Mouse (Mus musculus): ENCODE measurements around the gene Cdkn3. TPM values are rescaled to one million over a fixed set of nuclear protein-coding genes. Genes with fewer than 3 reads are reported as not detected.

Gene Cdkn3
- polyA plus RNA-seq, 1 experiment from 2014 or later: 16.3 TPM

- 96% methylated on average over 9 of the region's 9 CpGs for whole genome bisulfite sequencing
- H3K4me1 ChIP-seq (replicated peaks; ENCODE audit: control insufficient read depth, insufficient read depth, low read length): no peaks in the 10 kb centered on the region
- no peak for ATAC-seq
- no peaks in the 10 kb centered on the region for H3K27me3 ChIP-seq (replicated peaks; ENCODE audit: control insufficient read depth, insufficient read depth, low read length)
- no peak overlapping the region for H3K9ac ChIP-seq (replicated peaks; ENCODE audit: low read depth, low read length)
- peaks cover 6% of the 10 kb centered on the region; the same call in 1 of the 2 replicates for H3K9me3 ChIP-seq (ENCODE audit: control insufficient read depth, low read length)
- H3K4me2 ChIP-seq (ENCODE audit: low read length): no peak overlapping the region
- peaks cover 40% of the 10 kb centered on the region for H3K36me3 ChIP-seq (ENCODE audit: control insufficient read depth, insufficient read depth)
- no peak overlapping the region for H3K27ac ChIP-seq (ENCODE audit: low read length)
- H3K4me3 ChIP-seq (replicated peaks; ENCODE audit: low read length): no peak overlapping the region
Measured at GRCm38 (mm10) chr14:46778756-46779155, 18.4 kb downstream of the Cdkn3 start.

GRCm38 (mm10) chr14:46779217-46779616 is 18.9 kb downstream of the Cdkn3 start:
- ATAC-seq: no peak
- peaks cover 36% of the 10 kb centered on the region for H3K36me3 ChIP-seq (ENCODE audit: control insufficient read depth, insufficient read depth)
- 98% methylated on average over 7 of the region's 7 CpGs for WGBS

GRCm38 (mm10) chr14:46781086-46781485 is 20.7 kb downstream of the Cdkn3 start:
- Histone ChIP-seq H3K36me3 (ENCODE audit: control insufficient read depth, insufficient read depth) (peaks cover 32% of the 10 kb centered on the region), H3K4me2 (ENCODE audit: low read length) (no peak overlapping the region), H3K4me1 (replicated peaks; ENCODE audit: control insufficient read depth, insufficient read depth, low read length) (peaks cover 1% of the 10 kb centered on the region; the same call in 1 of the 2 replicates), H3K4me3 (replicated peaks; ENCODE audit: low read length) (no peak overlapping the region), H3K9ac (replicated peaks; ENCODE audit: low read depth, low read length) (no peak overlapping the region), H3K27ac (ENCODE audit: low read length) (no peak overlapping the region), H3K9me3 (ENCODE audit: control insufficient read depth, low read length) (peaks cover 6% of the 10 kb centered on the region; the same call in 1 of the 2 replicates), H3K27me3 (replicated peaks; ENCODE audit: control insufficient read depth, insufficient read depth, low read length) (no peaks in the 10 kb centered on the region)
- ATAC-seq: no peak
- 94% methylated on average over 7 of the region's 7 CpGs for WGBS

More at GRCm38 (mm10) chr14:46779217-46779616, 18.9 kb downstream of the Cdkn3 start:
- Histone ChIP-seq H3K27me3 (replicated peaks; ENCODE audit: control insufficient read depth, insufficient read depth, low read length) (no peaks in the 10 kb centered on the region), H3K27ac (ENCODE audit: low read length) (no peak overlapping the region), H3K4me1 (replicated peaks; ENCODE audit: control insufficient read depth, insufficient read depth, low read length) (no peaks in the 10 kb centered on the region), H3K9ac (replicated peaks; ENCODE audit: low read depth, low read length) (no peak overlapping the region), H3K4me2 (ENCODE audit: low read length) (no peak overlapping the region), H3K9me3 (ENCODE audit: control insufficient read depth, low read length) (peaks cover 6% of the 10 kb centered on the region; the same call in 1 of the 2 replicates), H3K4me3 (replicated peaks; ENCODE audit: low read length) (no peak overlapping the region)

GRCm38 (mm10) chr14:46782187-46782828 is 22.0 kb downstream of the Cdkn3 start:
- H3K4me1 ChIP-seq (replicated peaks; ENCODE audit: control insufficient read depth, insufficient read depth, low read length): peaks cover 10% of the 10 kb centered on the region
- no peak overlapping the region for H3K27ac ChIP-seq (ENCODE audit: low read length)
- H3K4me3 ChIP-seq (replicated peaks; ENCODE audit: low read length): no peak overlapping the region
- H3K9me3 ChIP-seq (ENCODE audit: control insufficient read depth, low read length): peaks cover 6% of the 10 kb centered on the region; the same call in 1 of the 2 replicates
- peaks cover 25% of the 10 kb centered on the region for H3K36me3 ChIP-seq (ENCODE audit: control insufficient read depth, insufficient read depth)
- no peaks in the 10 kb centered on the region for H3K27me3 ChIP-seq (replicated peaks; ENCODE audit: control insufficient read depth, insufficient read depth, low read length)
- WGBS: 79% methylated on average over 8 of the region's 8 CpGs
- H3K4me2 ChIP-seq (ENCODE audit: low read length): no peak overlapping the region
- H3K9ac ChIP-seq (replicated peaks; ENCODE audit: low read depth, low read length): no peak overlapping the region
- ATAC-seq: no peak

- no peak overlapping the region for H3K4me2 ChIP-seq (ENCODE audit: low read length)
- H3K27ac ChIP-seq (ENCODE audit: low read length): no peak overlapping the region
- H3K27me3 ChIP-seq (replicated peaks; ENCODE audit: control insufficient read depth, insufficient read depth, low read length): no peaks in the 10 kb centered on the region
- WGBS: 95% methylated on average over 10 of the region's 10 CpGs
- H3K4me3 ChIP-seq (replicated peaks; ENCODE audit: low read length): no peak overlapping the region
- peaks cover 12% of the 10 kb centered on the region for H3K4me1 ChIP-seq (replicated peaks; ENCODE audit: control insufficient read depth, insufficient read depth, low read length)
- no peak overlapping the region for H3K9ac ChIP-seq (replicated peaks; ENCODE audit: low read depth, low read length)
- H3K9me3 ChIP-seq (ENCODE audit: control insufficient read depth, low read length): peaks cover 3% of the 10 kb centered on the region; the same call in 1 of the 2 replicates
- ATAC-seq: no peak
- H3K36me3 ChIP-seq (ENCODE audit: control insufficient read depth, insufficient read depth): peaks cover 16% of the 10 kb centered on the region
Measured at GRCm38 (mm10) chr14:46783327-46783926, 23.1 kb downstream of the Cdkn3 start.

GRCm38 (mm10) chr14:46785247-46785646 is 24.9 kb downstream of the Cdkn3 start:
- no peak overlapping the region for H3K4me2 ChIP-seq (ENCODE audit: low read length)
- H3K36me3 ChIP-seq (ENCODE audit: control insufficient read depth, insufficient read depth): no peaks in the 10 kb centered on the region
- H3K27ac ChIP-seq (ENCODE audit: low read length): no peak overlapping the region
- no peak overlapping the region for H3K4me3 ChIP-seq (replicated peaks; ENCODE audit: low read length)
- 88% methylated on average over 5 of the region's 5 CpGs for WGBS
- H3K4me1 ChIP-seq (replicated peaks; ENCODE audit: control insufficient read depth, insufficient read depth, low read length): peaks cover 12% of the 10 kb centered on the region
- no peak overlapping the region for H3K9ac ChIP-seq (replicated peaks; ENCODE audit: low read depth, low read length)
- no peak for ATAC-seq
- H3K27me3 ChIP-seq (replicated peaks; ENCODE audit: control insufficient read depth, insufficient read depth, low read length): no peaks in the 10 kb centered on the region
- H3K9me3 ChIP-seq (ENCODE audit: control insufficient read depth, low read length): no peaks in the 10 kb centered on the region

- H3K36me3 ChIP-seq (ENCODE audit: control insufficient read depth, insufficient read depth): no peaks in the 10 kb centered on the region
- under 1% methylated on average over 11 of the region's 11 CpGs for WGBS
- peaks cover 12% of the 10 kb centered on the region for H3K4me1 ChIP-seq (replicated peaks; ENCODE audit: control insufficient read depth, insufficient read depth, low read length)
- no peak for ATAC-seq
- peak overlapping the region; percentile 96 for H3K27ac ChIP-seq (ENCODE audit: low read length)
- H3K4me2 ChIP-seq (ENCODE audit: low read length): peak overlapping the region; percentile 68
- H3K4me3 ChIP-seq (replicated peaks; ENCODE audit: low read length): peak overlapping the region; percentile 91
- H3K9ac ChIP-seq (replicated peaks; ENCODE audit: low read depth, low read length): peak overlapping the region; percentile 98
- no peaks in the 10 kb centered on the region for H3K9me3 ChIP-seq (ENCODE audit: control insufficient read depth, low read length)
- no peaks in the 10 kb centered on the region for H3K27me3 ChIP-seq (replicated peaks; ENCODE audit: control insufficient read depth, insufficient read depth, low read length)
Measured at GRCm38 (mm10) chr14:46787454-46787786, 27.1 kb downstream of the Cdkn3 start.

GRCm38 (mm10) chr14:46787787-46788504 is 27.6 kb downstream of the Cdkn3 start, which contains the start of gene Cnih1:
Gene Cnih1 (minus strand): TSS chr14:46788411.
- peak; percentile 98 for ATAC-seq
- no peaks in the 10 kb centered on the region for H3K27me3 ChIP-seq (replicated peaks; ENCODE audit: control insufficient read depth, insufficient read depth, low read length)
- H3K4me2 ChIP-seq (ENCODE audit: low read length): peak within 1 kb of the TSS; percentile 68
- no peaks in the 10 kb centered on the region for H3K36me3 ChIP-seq (ENCODE audit: control insufficient read depth, insufficient read depth)
- peaks cover 12% of the 10 kb centered on the region for H3K4me1 ChIP-seq (replicated peaks; ENCODE audit: control insufficient read depth, insufficient read depth, low read length)
- peak within 1 kb of the TSS; percentile 91 for H3K4me3 ChIP-seq (replicated peaks; ENCODE audit: low read length)
- H3K9me3 ChIP-seq (ENCODE audit: control insufficient read depth, low read length): no peaks in the 10 kb centered on the region
- H3K27ac ChIP-seq (ENCODE audit: low read length): peak within 1 kb of the TSS; percentile 96
- WGBS: under 1% methylated on average over 58 of the region's 86 CpGs
- peak within 1 kb of the TSS; percentile 98 for H3K9ac ChIP-seq (replicated peaks; ENCODE audit: low read depth, low read length)

- no peak; the same call in 1 of the 2 replicates for ATAC-seq
- no peaks in the 10 kb centered on the region for H3K27me3 ChIP-seq (replicated peaks; ENCODE audit: control insufficient read depth, insufficient read depth, low read length)
- H3K9ac ChIP-seq (replicated peaks; ENCODE audit: low read depth, low read length): no peak overlapping the region
- peaks cover 12% of the 10 kb centered on the region for H3K4me1 ChIP-seq (replicated peaks; ENCODE audit: control insufficient read depth, insufficient read depth, low read length)
- H3K27ac ChIP-seq (ENCODE audit: low read length): no peak overlapping the region
- no peaks in the 10 kb centered on the region for H3K9me3 ChIP-seq (ENCODE audit: control insufficient read depth, low read length)
- WGBS: 23% methylated on average over 8 of the region's 8 CpGs
- H3K4me2 ChIP-seq (ENCODE audit: low read length): peak overlapping the region; percentile 14
- H3K36me3 ChIP-seq (ENCODE audit: control insufficient read depth, insufficient read depth): no peaks in the 10 kb centered on the region
- H3K4me3 ChIP-seq (replicated peaks; ENCODE audit: low read length): peak overlapping the region; percentile 91; the same call in 1 of the 2 replicates
Measured at GRCm38 (mm10) chr14:46788505-46788901, 28.2 kb downstream of the Cdkn3 start.

Measured in forebrain, embryonic 16.5 days (tissue).